Mouse (Mus musculus): ENCODE results near the gene Cd209e. TPM values are rescaled to one million over a fixed set of nuclear protein-coding genes. Genes with fewer than 3 reads are reported as not detected.

The Cd209e gene
- not detected in 4 replicates for total RNA-seq (2023; ENCODE audit: inconsistent age)

DNA sequence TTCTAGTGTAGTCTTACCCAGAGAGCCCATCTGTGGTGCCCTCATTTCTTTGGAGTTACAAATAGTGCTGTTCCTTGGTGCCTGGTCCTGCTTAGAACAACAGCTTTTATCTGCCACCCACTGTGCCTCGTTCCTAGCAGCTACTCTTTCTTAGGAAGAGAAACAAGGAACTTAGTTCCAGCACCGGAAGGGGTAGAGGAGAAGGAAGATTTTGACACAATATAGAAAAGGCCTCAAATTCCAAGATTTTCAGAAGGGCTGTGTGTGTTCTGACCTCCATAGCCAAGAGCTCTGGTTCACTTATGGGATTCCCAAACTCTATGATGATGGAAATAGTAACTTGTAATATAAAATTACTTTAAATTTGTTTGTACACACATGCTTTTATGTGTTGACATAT lies at the start of gene Cd209e:
TSS of gene Cd209e (minus strand) at position 101 of the 400 bp plus-strand sequence.

DNA sequence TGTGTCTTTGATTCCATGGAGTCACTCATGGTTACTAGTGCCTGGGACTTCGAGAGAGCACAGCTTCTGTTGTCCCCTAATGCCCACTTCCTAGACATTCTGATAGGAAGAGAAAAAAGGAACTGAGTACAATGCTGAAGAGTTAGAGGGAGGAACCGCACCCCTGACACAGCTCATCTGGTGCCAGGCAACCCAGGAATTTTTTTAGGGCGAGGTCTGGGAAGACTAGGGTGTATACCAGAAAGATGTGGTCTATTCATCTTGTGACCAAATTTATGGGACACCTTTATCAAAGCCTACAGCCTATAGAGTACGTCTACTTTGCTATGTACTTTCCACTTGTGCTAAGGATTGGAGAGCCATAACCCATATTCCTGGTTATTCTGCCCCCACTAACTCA lies 24.3 kb upstream of the Cd209e start, which contains the start of gene Cd209d:
TSS of gene Cd209d (minus strand) at position 101 of the 400 bp plus-strand sequence.

Other genes with a start within 250 kb of the Cd209e start
- 91.5 to 105 TPM (median 97.7 TPM) in 4 replicates for gene Xab2, start 233.0 kb downstream of the Cd209e start, total RNA-seq (2023; ENCODE audit: inconsistent age)
- 67.8 to 74.9 TPM (median 70.5 TPM) in 4 replicates for gene Pet100, start 232.8 kb downstream of the Cd209e start, total RNA-seq (2023; ENCODE audit: inconsistent age)
- gene Pcp2, start 228.8 kb downstream of the Cd209e start, total RNA-seq (2023; ENCODE audit: inconsistent age) = not detected in 4 replicates
- gene Stxbp2, start 223.4 kb downstream of the Cd209e start, total RNA-seq (2023; ENCODE audit: inconsistent age) = 248 to 283 TPM (median 258 TPM) in 4 replicates
- not detected in 4 replicates for gene Retn, start 198.5 kb downstream of the Cd209e start, total RNA-seq (2023; ENCODE audit: inconsistent age)
- not detected in 4 replicates for gene Mcemp1, start 188.6 kb downstream of the Cd209e start, total RNA-seq (2023; ENCODE audit: inconsistent age)
- 1.6 TPM in 1 of 4 replicates, not detected in the others for gene Fcor, start 181.9 kb downstream of the Cd209e start, total RNA-seq (2023; ENCODE audit: inconsistent age)
- 19.9 to 22.8 TPM (median 21.2 TPM) in 4 replicates for gene Trappc5, start 178.0 kb downstream of the Cd209e start, total RNA-seq (2023; ENCODE audit: inconsistent age)
- 517 to 653 TPM (median 596 TPM) in 4 replicates for gene Fcer2a, start 160.1 kb downstream of the Cd209e start, total RNA-seq (2023; ENCODE audit: inconsistent age)
- 0.35 TPM in 1 of 4 replicates, not detected in the others for gene Clec4g, start 133.7 kb downstream of the Cd209e start, total RNA-seq (2023; ENCODE audit: inconsistent age)
- gene Cd209a, start 105.3 kb downstream of the Cd209e start, total RNA-seq (2023; ENCODE audit: inconsistent age) = 0.35 to 1.5 TPM (median 0.90 TPM) in 4 replicates
- not detected in 4 replicates for gene Cd209d, start 24.2 kb upstream of the Cd209e start, total RNA-seq (2023; ENCODE audit: inconsistent age)
- not detected in 4 replicates for gene Cd209b, start 72.5 kb upstream of the Cd209e start, total RNA-seq (2023; ENCODE audit: inconsistent age)
- gene Cd209c, start 100.4 kb upstream of the Cd209e start, total RNA-seq (2023; ENCODE audit: inconsistent age) = not detected in 4 replicates